Mouse (Mus musculus) kidney, embryonic 16.5 days (tissue): ENCODE results near the gene Nsun6. TPM values are rescaled to one million over a fixed set of nuclear protein-coding genes. Genes with fewer than 3 reads are reported as not detected.

Experiments used
- polyA plus RNA-seq: library from polyadenylated mRNA; unstranded; fragments of >200 nt; fragmentation: Nextera tagmentation; extraction: Ambion mirVana; gene quantifications from 2 replicates; pipeline ENCODE4 v1.2.1, GENCODE M21; 2015

The Nsun6 gene
- polyA plus RNA-seq, 1 experiment from 2014 or later = 9.9 TPM

Other genes starting within 250 kb of the Nsun6 start
- gene Arl5b, start 5.7 kb downstream of the Nsun6 start, polyA plus RNA-seq = 26.8 and 31.9 TPM in 2 replicates